Mouse (Mus musculus) myocyte (in vitro differentiated cells): ENCODE measurements around the gene Prkcb.

Experiments used
- CEBPB ChIP-seq: IDR thresholded peaks from 2 replicates; pipeline ENCODE4 v1.6.1; 2011; ENCODE audit warnings: mild to moderate bottlenecking, moderate library complexity; ENCODE audit not compliant: poor library complexity, insufficient read depth, severe bottlenecking
- MAX ChIP-seq: IDR thresholded peaks from one replicate; pipeline ENCODE4 v1.6.1; 2011; ENCODE audit warnings: low read depth, mild to moderate bottlenecking, control low read depth
- MYOD1 ChIP-seq, 3 experiments: IDR thresholded peaks; one replicate each; pipeline ENCODE4 v1.6.1; 2011; ENCODE audit warnings: control low read depth in 2 of 3, low read depth in 2 of 3, mild to moderate bottlenecking in 2 of 3, moderate library complexity in 1 of 3; ENCODE audit not compliant: insufficient read length in 2 of 3, control insufficient read depth in 1 of 3
- POLR2A ChIP-seq: IDR thresholded peaks from one replicate; pipeline ENCODE4 v1.6.1; 2011; ENCODE audit warnings: low read depth, mild to moderate bottlenecking, control low read depth, moderate library complexity; ENCODE audit not compliant: insufficient read length
- TCF12 ChIP-seq: IDR thresholded peaks from one replicate; pipeline ENCODE4 v1.6.1; 2011; ENCODE audit warnings: mild to moderate bottlenecking, control low read depth; ENCODE audit not compliant: poor library complexity, insufficient read depth, severe bottlenecking

DNA sequence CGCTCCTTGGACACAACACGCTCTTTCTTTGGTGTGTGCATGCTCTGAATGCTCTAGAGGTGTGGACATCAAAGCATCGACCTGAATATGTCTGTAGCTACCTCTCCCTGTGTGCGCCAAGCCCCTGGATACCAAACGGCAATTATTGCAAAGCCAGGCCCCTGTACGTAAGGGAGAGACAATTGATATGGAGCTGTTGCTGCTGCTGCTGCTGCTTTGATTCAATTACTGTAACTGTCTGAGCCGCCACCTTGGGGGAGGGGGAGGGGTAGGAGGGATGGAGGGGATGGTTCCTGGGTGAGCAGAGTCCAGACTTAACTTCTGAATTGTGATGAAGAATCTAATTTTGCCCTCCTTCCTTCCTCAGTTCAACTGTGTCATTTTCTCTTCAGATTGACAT, 312.3 kb downstream of the Prkcb start:
- TF ChIP-seq POLR2A (no peak), MYOD1 (IDR thresholded peaks at IDR 0.05; ENCODE audit: control insufficient read depth in 1 of 3, insufficient read length in 2 of 3, low read depth in 2 of 3) (no peak), CEBPB (no peak), TCF12 (no peak), MAX (no peak)
